Mouse (Mus musculus) Patski (cell line): ENCODE measurements at regions not wholly inside any gene's neighbourhood (a gene's known extent, or its start where the extent isn't known, plus 50 kb on each side); places are given as distances from the start of the nearest gene placed in this dataset.

Source experiments
- ATAC-seq: fragments of 100-300 bp; one replicate; pipeline ENCODE4 v1.8.0; 2021
- CTCF ChIA-PET: fragments of 350-600 bp; sonication (Branson Sonifier 250); formaldehyde crosslinking; loops from one replicate; lab custom pipeline; 2022; ENCODE audit warnings: inconsistent platforms; lab: Charles Lee
- POLR2A ChIA-PET: fragments of 350-600 bp; sonication (Branson Sonifier 250); formaldehyde crosslinking; loops from one replicate; lab custom pipeline; 2022; ENCODE audit warnings: antibody characterized with exemption, inconsistent platforms; lab: Charles Lee
- DNase-seq: peaks from one replicate; pipeline ENCODE4 v3.0.0-alpha.2; 2011; ENCODE audit warnings: low read depth, low spot score
- H3K27me3 ChIP-seq: fragments of 371-371 bp; one replicate; pipeline ENCODE4 v1.5.1; 2021
- CTCF ChIP-seq: fragments of 100-300 bp; IDR thresholded peaks from one replicate; pipeline ENCODE4 v1.5.1; 2021
- in situ Hi-C: fragments of 300-500 bp; cut with MboI; formaldehyde crosslinking; loops from 3 replicates; pipeline ENCODE4 v1.11.1; 2018; ENCODE audit warnings: low pct_unique_long_range_greater_than_20kb, mixed read lengths

- POLR2A ChIA-PET, result no interaction called here
- CTCF ChIA-PET, result interaction anchor here (0.7 kb wide), 1 partner anchor 15 kb away, joined by 3 read pairs; no protein-coding TSS in a partner anchor
- no peak for ATAC-seq
These were observed 927.6 kb downstream of the Rab28 start for GRCm38 (mm10) chr5:40780363-40780762.

GRCm38 (mm10) chr5:40779902-40780301, 928.1 kb downstream of the Rab28 start:
- ChIA-PET CTCF (interaction anchor here (0.7 kb wide), 1 partner anchor 15 kb away, joined by 3 read pairs; no protein-coding TSS in a partner anchor), POLR2A (no interaction called here)
- TF ChIP-seq CTCF, result no peak
- DNase-seq (no peak), ATAC-seq (no peak)
- in situ Hi-C loops, result no loop called here
- H3K27me3 ChIP-seq, result no peaks in the 10 kb centered on the region

More at GRCm38 (mm10) chr5:40780363-40780762, 927.6 kb downstream of the Rab28 start:
- no peak for TF ChIP-seq CTCF
- DNase-seq, result no peak
- H3K27me3 ChIP-seq, result no peaks in the 10 kb centered on the region
- in situ Hi-C loops, result no loop called here

- no peak for DNase-seq
- ChIA-PET POLR2A (no interaction called here), CTCF (no interaction called here)
- no peak for TF ChIP-seq CTCF
- in situ Hi-C loops, result no loop called here
- no peak for ATAC-seq
- H3K27me3 ChIP-seq, result peaks cover 4% of the 10 kb centered on the region
These were observed 932.1 kb downstream of the Rab28 start for GRCm38 (mm10) chr5:40775856-40776255.

- ChIA-PET POLR2A (no interaction called here), CTCF (no interaction called here)
- ATAC-seq (no peak), DNase-seq (no peak)
- no peak for TF ChIP-seq CTCF
- in situ Hi-C loops, result no loop called here
- H3K27me3 ChIP-seq, result no peaks in the 10 kb centered on the region
These were observed 947.7 kb downstream of the Rab28 start for GRCm38 (mm10) chr5:40760224-40760623.

- no peak for DNase-seq
- in situ Hi-C loops, result no loop called here
- no peak for ATAC-seq
- CTCF ChIA-PET, result no interaction called here
- no peak for TF ChIP-seq CTCF
- POLR2A ChIA-PET, result interaction anchor here (0.6 kb wide), 1 partner anchor 321 kb away, joined by 3 read pairs; no protein-coding TSS in a partner anchor
- H3K27me3 ChIP-seq, result no peaks in the 10 kb centered on the region
These were observed 957.9 kb downstream of the Rab28 start for GRCm38 (mm10) chr5:40750044-40750443.

- DNase-seq (no peak), ATAC-seq (no peak)
- CTCF ChIA-PET, result no interaction called here
- POLR2A ChIA-PET, result no interaction called here
- in situ Hi-C loops, result no loop called here
- no peak for TF ChIP-seq CTCF
- H3K27me3 ChIP-seq, result no peaks in the 10 kb centered on the region
These were observed 972.3 kb downstream of the Rab28 start for GRCm38 (mm10) chr5:40735660-40736059.

- TF ChIP-seq CTCF, result no peak
- ChIA-PET POLR2A (no interaction called here), CTCF (no interaction called here)
- DNase-seq, result no peak
- in situ Hi-C loops, result no loop called here
- ATAC-seq, result peak; percentile 21
- no peaks in the 10 kb centered on the region for H3K27me3 ChIP-seq
These were observed 974.0 kb downstream of the Rab28 start for GRCm38 (mm10) chr5:40733844-40734566.

- in situ Hi-C loops, result no loop called here
- POLR2A ChIA-PET, result no interaction called here
- CTCF ChIA-PET, result no interaction called here
- DNase-seq (no peak), ATAC-seq (no peak)
- H3K27me3 ChIP-seq, result peaks cover 5% of the 10 kb centered on the region
- TF ChIP-seq CTCF, result no peak
These were observed 959.3 kb upstream of the Hs3st1 start for GRCm38 (mm10) chr5:40714497-40715128.

GRCm38 (mm10) chr5:40701651-40702050, 946.4 kb upstream of the Hs3st1 start:
- CTCF ChIA-PET, result no interaction called here
- in situ Hi-C loops, result no loop called here
- POLR2A ChIA-PET, result no interaction called here
- ATAC-seq (no peak), DNase-seq (no peak)
- TF ChIP-seq CTCF, result no peak
- H3K27me3 ChIP-seq, result no peaks in the 10 kb centered on the region

GRCm38 (mm10) chr5:40697517-40698298, 942.4 kb upstream of the Hs3st1 start:
- in situ Hi-C loops, result no loop called here
- no peak for TF ChIP-seq CTCF
- H3K27me3 ChIP-seq, result no peaks in the 10 kb centered on the region
- POLR2A ChIA-PET, result no interaction called here
- no peak for ATAC-seq
- CTCF ChIA-PET, result no interaction called here
- DNase-seq, result no peak
